Mouse (Mus musculus) retina, adult 2 months (tissue): ENCODE data around the gene Bmp15.

ENCODE experiments used
- DNase-seq: peaks from one replicate; pipeline ENCODE4 v3.0.0-alpha.2; 2012; ENCODE audit warnings: low read depth, low spot score

The Bmp15 gene

GRCm38 (mm10) chrX:6320621-6321020, at the start of gene Bmp15:
Bmp15 (minus strand) TSS chrX:6320721.
- DNase-seq, result no peak

GRCm38 (mm10) chrX:6368822-6369221, 48.3 kb upstream of the Bmp15 start:
- DNase-seq, result no peak

- no peak for DNase-seq
These were observed 37.1 kb upstream of the Bmp15 start for GRCm38 (mm10) chrX:6357503-6358114.

- no peak for DNase-seq
These were observed 36.4 kb upstream of the Bmp15 start for GRCm38 (mm10) chrX:6356876-6357275.

- no peak for DNase-seq
These were observed 24.9 kb upstream of the Bmp15 start for GRCm38 (mm10) chrX:6345273-6345959.

- DNase-seq, result no peak
These were observed 3.5 kb upstream of the Bmp15 start for GRCm38 (mm10) chrX:6324056-6324455.

GRCm38 (mm10) chrX:6317747-6318146, 2.8 kb downstream of the Bmp15 start:
- DNase-seq, result no peak
